Mouse (Mus musculus) T-cell, adult 66 days (primary cell): ENCODE data around the gene S100a6. TPM values are rescaled to one million over a fixed set of nuclear protein-coding genes. Genes with fewer than 3 reads are reported as not detected.

Experiments used
- total RNA-seq, 2 experiments: library from RNA; stranded (reverse); gene quantifications; 3 replicates in 1 of 2; 4 replicates in 1 of 2; pipeline ENCODE4 v1.2.4; 2023

The S100a6 gene
- total RNA-seq: 10 to 100 TPM; 23.8 to 39.8 TPM

GRCm38 (mm10) chr3:90612728-90613291, at the start of gene S100a6:
S100a6 (plus strand) TSS chr3:90612882.

GRCm38 (mm10) chr3:90589947-90590346, 22.7 kb upstream of the S100a6 start, which contains the start of gene S100a2:
S100a2 (plus strand) TSS chr3:90590247.

GRCm38 (mm10) chr3:90601486-90602110, 11.1 kb upstream of the S100a6 start, which contains the start of gene Gm42674:
Gm42674 (plus strand) TSS chr3:90601904.

DNA sequence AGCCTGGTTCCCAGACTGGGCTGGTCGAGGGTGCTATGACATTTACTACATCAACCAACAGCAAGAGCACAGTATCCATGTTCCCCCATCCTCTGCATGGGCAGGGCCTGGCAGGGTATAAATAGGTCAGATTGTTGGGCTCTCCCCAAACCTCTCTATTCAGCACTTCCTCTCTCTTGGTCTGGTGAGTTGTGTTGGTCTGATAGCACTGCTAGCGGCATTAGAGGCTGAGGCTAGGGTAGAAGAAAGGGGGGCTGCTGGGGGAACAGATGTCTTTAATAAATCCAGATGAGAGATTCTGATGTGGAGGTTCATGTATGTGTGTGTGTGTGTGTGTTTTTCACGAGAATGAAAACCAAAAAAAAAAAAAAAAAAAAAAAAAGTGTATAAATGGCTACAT, 9.1 kb upstream of the S100a6 start, which contains the start of gene S100a4:
S100a4 (plus strand) TSS at position 149 of the 400 bp plus-strand sequence.

GRCm38 (mm10) chr3:90608223-90608622, 4.5 kb upstream of the S100a6 start, which contains the start of gene S100a5:
S100a5 (plus strand) TSS chr3:90608523.

DNA sequence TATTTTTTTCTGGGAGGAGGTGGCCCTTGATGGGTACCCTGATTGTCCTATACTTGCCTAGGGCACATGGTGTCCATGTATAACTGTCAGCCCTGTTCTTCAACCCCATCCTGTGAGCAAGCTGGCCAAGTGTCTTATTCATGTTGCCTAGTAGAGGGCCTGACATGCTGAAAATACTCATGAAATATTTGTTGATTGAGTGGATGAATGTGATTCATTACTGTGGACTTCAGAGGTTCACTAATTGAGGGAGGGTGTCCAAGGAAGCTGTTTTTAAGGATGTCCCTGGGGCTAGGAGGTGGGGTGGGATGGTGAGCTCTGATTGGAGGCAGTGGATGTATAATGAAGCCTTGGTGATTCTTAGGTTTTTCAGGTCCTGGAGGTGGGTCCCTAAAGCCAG, 41.0 kb downstream of the S100a6 start, which contains the start of gene S100a7a:
S100a7a (plus strand) TSS at position 301 of the 400 bp plus-strand sequence.

DNA sequence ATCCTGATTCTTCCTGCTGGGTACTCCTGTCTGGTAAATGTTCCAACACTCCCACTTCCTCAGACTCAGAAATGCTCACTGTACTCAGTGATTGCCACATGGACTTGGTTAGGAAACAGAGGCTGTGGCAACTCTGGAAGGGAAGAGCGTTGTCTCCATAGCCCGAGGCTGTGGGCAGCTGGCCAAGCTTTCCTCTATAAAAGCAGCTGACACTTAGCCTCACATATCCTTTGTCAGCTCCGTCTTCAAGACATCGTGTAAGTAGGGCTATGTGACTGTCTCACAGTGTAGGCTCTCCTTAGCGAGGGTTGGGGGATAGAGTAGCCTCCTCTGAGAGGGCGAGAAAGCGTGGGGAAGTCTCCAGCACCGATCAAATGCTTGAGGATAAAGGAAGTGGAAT, 56.2 kb downstream of the S100a6 start, which contains the start of gene S100a8:
S100a8 (plus strand) TSS at position 133 of the 400 bp plus-strand sequence.

Other genes starting within 250 kb of the S100a6 start
- gene Slc27a3, start 222.9 kb upstream of the S100a6 start, total RNA-seq: 1 to 10 TPM; 1.8 to 2.2 TPM
- gene Ints3, start 179.3 kb upstream of the S100a6 start, total RNA-seq: 10 to 100 TPM; 57.3 to 67.2 TPM
- gene Npr1, start 147.0 kb upstream of the S100a6 start, total RNA-seq: not detected
- gene Ilf2, start 136.8 kb upstream of the S100a6 start, total RNA-seq: 10 to 100 TPM; 89.4 to 92.6 TPM
- gene Snapin, start 121.8 kb upstream of the S100a6 start, total RNA-seq: 10 to 100 TPM; 36.9 to 38.9 TPM
- 100 to 1,000 TPM; 183 to 188 TPM for gene Chtop, start 103.4 kb upstream of the S100a6 start, total RNA-seq
- 1 to 10 TPM in 1 of 2 experiments, not detected in 1; 1.5 TPM for gene S100a1, start 98.5 kb upstream of the S100a6 start, total RNA-seq
- gene S100a13, start 98.4 kb upstream of the S100a6 start, total RNA-seq: 10 to 100 TPM; 38.2 to 40.3 TPM
- 1 to 10 TPM; 1.3 to 3.4 TPM for gene S100a14, start 86.0 kb upstream of the S100a6 start, total RNA-seq
- gene S100a16, start 75.6 kb upstream of the S100a6 start, total RNA-seq: not detected
- 1 to 10 TPM in 1 of 2 experiments, not detected in 1; 1.1 TPM for gene S100a3, start 52.3 kb upstream of the S100a6 start, total RNA-seq
- not detected for gene S100a2, start 22.6 kb upstream of the S100a6 start, total RNA-seq
- gene Gm42674, start 11.0 kb upstream of the S100a6 start, total RNA-seq: not detected
- gene S100a4, start 9.1 kb upstream of the S100a6 start, total RNA-seq: 10 to 100 TPM; 34.0 to 64.5 TPM
- gene S100a5, start 4.4 kb upstream of the S100a6 start, total RNA-seq: not detected
- gene S100a7a, start 41.1 kb downstream of the S100a6 start, total RNA-seq: not detected
- 10 to 100 TPM in 1 of 2 experiments, 1 to 10 TPM in 1; 8.0 to 10.6 TPM for gene S100a8, start 56.1 kb downstream of the S100a6 start, total RNA-seq
- 10 to 100 TPM in 1 of 2 experiments, 1 to 10 TPM in 1; 8.2 to 12.7 TPM for gene S100a9, start 82.8 kb downstream of the S100a6 start, total RNA-seq
- gene Pglyrp4, start 114.0 kb downstream of the S100a6 start, total RNA-seq: not detected
- not detected for gene Gm5849, start 165.0 kb downstream of the S100a6 start, total RNA-seq